Mouse (Mus musculus) c-Kit-positive CD71-positive TER-119-positive erythroid progenitor cells, embryonic 14.5 days (primary cell): ENCODE measurements around the gene Srgap1.

Source experiments
- DNase-seq: peaks from one replicate; pipeline ENCODE4 v3.0.0-alpha.2; 2013; ENCODE audit warnings: low spot score

Srgap1 gene

GRCm38 (mm10) chr10:121964114-121964513 is 83.0 kb downstream of the Srgap1 start:
- DNase-seq: no peak

GRCm38 (mm10) chr10:121962053-121962452 is 85.1 kb downstream of the Srgap1 start:
- DNase-seq: no peak

- DNase-seq: no peak
These were observed 85.8 kb downstream of the Srgap1 start for GRCm38 (mm10) chr10:121961121-121961893.

GRCm38 (mm10) chr10:121958741-121959140 is 88.4 kb downstream of the Srgap1 start:
- no peak for DNase-seq

GRCm38 (mm10) chr10:121956505-121956904 is 90.6 kb downstream of the Srgap1 start:
- no peak for DNase-seq

- no peak for DNase-seq
These were observed 91.4 kb downstream of the Srgap1 start for GRCm38 (mm10) chr10:121955730-121956129.

GRCm38 (mm10) chr10:121954877-121955276 is 92.2 kb downstream of the Srgap1 start:
- no peak for DNase-seq

GRCm38 (mm10) chr10:121953041-121953440 is 94.1 kb downstream of the Srgap1 start:
- DNase-seq: no peak

GRCm38 (mm10) chr10:121946173-121946572 is 100.9 kb downstream of the Srgap1 start:
- DNase-seq: no peak

GRCm38 (mm10) chr10:121931909-121932308 is 115.2 kb downstream of the Srgap1 start:
- DNase-seq: no peak

- no peak for DNase-seq
These were observed 121.0 kb downstream of the Srgap1 start for GRCm38 (mm10) chr10:121926094-121926493.

GRCm38 (mm10) chr10:121919016-121919415 is 128.1 kb downstream of the Srgap1 start:
- no peak for DNase-seq

- no peak for DNase-seq
These were observed 128.5 kb downstream of the Srgap1 start for GRCm38 (mm10) chr10:121918579-121918978.

GRCm38 (mm10) chr10:121915530-121915929 is 131.6 kb downstream of the Srgap1 start:
- no peak for DNase-seq

GRCm38 (mm10) chr10:121904137-121904536 is 143.0 kb downstream of the Srgap1 start:
- no peak for DNase-seq

- DNase-seq: no peak
These were observed 144.5 kb downstream of the Srgap1 start for GRCm38 (mm10) chr10:121902651-121903050.

GRCm38 (mm10) chr10:121900772-121901171 is 146.3 kb downstream of the Srgap1 start:
- no peak for DNase-seq

- no peak for DNase-seq
These were observed 147.4 kb downstream of the Srgap1 start for GRCm38 (mm10) chr10:121899706-121900105.

- no peak for DNase-seq
These were observed 149.2 kb downstream of the Srgap1 start for GRCm38 (mm10) chr10:121897835-121898370.

- DNase-seq: no peak
These were observed 155.6 kb downstream of the Srgap1 start for GRCm38 (mm10) chr10:121891390-121892067.

GRCm38 (mm10) chr10:121890061-121890460 is 157.1 kb downstream of the Srgap1 start:
- DNase-seq: no peak

GRCm38 (mm10) chr10:121886805-121887204 is 160.3 kb downstream of the Srgap1 start:
- no peak for DNase-seq
